Mouse (Mus musculus) gastrocnemius, postnatal 14 days (tissue): ENCODE data around the gene Noto. TPM values are rescaled to one million over a fixed set of nuclear protein-coding genes. Genes with fewer than 3 reads are reported as not detected.

ENCODE experiments used
- DNase-seq: peaks from one replicate; pipeline ENCODE4 v3.0.0; 2021; ENCODE audit warnings: mixed read lengths
- intact Hi-C: fragments of 180-260 bp; cut with DNase I; formaldehyde crosslinking; loops from one replicate; pipeline ENCODE4 v1.15.1; 2025; ENCODE audit warnings: low total_unique reads
- long read RNA-seq, 2 experiments: library from polyadenylated mRNA; stranded (forward); transcript quantifications; one replicate each; pipeline ENCODE4 v2.0.0; 2021
- total RNA-seq, 2 experiments: library from RNA; stranded (reverse); gene quantifications; 2 replicates each; pipeline ENCODE4 v1.2.3; 2021

The Noto gene
- not detected for total RNA-seq
- long read RNA-seq, experiment 1 = 0 reads
- long read RNA-seq, experiment 2 = 0 reads

- intact Hi-C loops = no loop called here
- DNase-seq = no peak
Observed at GRCm38 (mm10) chr6:85423836-85424379, at the start of gene Noto. Gene Noto (plus strand): TSS chr6:85423886.

DNA sequence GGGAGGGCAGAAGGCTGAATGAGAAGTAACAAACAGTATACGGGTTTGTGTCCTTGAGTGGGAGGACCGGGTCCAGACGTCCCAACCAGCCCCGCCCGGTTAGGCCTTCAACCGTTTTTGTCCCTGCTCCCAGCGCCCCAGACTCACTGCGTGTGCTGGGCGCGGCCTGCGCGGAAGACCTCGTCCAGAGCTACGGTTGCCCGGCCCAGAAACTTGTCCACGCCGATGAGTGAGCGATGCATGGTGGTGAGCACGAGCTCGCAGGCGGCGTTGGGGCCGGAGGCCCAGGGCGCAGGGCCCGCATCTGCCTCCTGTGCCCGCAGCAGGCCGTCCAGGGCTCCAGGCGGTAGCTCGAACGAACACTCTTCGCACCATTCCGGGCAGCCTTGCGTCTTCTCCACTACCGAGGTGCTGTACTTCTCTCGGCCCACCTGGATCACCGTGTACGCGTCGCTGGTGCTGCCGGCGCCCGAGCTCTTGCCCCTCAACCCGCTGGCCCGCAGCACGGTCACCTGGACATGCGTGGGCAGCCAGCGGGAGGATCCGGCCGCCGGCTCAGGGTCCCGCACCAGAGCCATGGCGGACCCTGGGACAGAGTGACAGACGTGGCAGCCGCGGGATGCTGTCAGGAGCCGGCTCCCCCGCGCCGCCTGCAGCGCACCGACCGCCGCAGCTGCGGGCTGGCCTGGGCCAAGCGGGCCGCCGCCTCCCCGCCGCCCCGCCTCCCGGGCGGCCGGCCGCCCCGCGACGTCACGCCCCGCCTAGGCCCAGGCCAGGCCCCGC lies 49.5 kb upstream of the Noto start, which contains the start of gene Rab11fip5:
Rab11fip5 (minus strand) TSS at position 684 of the 783 bp plus-strand sequence.
- intact Hi-C loops = no loop called here
- peak; percentile 48 for DNase-seq

DNA sequence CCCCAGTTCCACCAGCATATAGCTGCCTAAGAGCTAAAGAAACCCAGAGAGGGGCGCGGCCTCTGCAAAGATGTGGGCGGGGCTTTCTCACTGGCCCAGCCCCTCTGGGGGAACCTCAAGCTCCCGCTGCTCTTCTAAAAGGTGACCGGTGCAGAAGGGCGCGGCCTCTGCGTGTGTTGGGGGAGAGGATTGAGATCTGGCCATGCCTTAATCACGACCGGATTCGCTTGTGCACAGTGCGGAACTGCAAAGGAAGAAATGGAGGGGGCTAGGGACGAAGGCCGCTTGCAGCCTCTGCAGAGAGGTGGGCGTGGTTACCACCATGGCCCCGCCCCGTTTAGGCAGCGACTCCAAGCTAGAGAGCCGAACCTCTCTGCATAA lies 49.0 kb upstream of the Noto start:
- intact Hi-C loops = no loop called here
- DNase-seq = peak; percentile 97

- no peak for DNase-seq
- intact Hi-C loops = no loop called here
Observed at GRCm38 (mm10) chr6:85377066-85377734, 46.5 kb upstream of the Noto start.

GRCm38 (mm10) chr6:85377876-85378275 lies 45.8 kb upstream of the Noto start:
- DNase-seq = no peak
- intact Hi-C loops = no loop called here

DNA sequence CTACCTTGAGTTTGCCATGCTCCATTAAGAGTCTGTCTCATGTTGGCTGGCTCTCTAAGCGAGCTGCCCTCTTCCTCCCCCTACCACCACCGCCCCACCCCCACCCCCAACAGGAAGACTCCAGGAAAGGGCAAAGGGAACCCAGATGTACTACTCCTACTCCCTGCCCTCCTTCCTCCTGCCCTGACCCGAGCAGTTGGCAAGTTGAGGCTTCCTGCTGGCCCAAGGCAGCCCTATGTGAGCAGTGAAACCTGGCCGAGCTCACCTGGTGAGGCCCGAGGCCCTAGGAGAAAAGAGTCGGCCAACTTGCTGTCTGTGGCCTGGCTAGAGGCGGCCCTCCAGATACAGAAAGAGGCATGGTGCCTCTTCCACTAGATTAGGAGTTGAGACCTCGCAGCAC lies 45.1 kb upstream of the Noto start:
- no peak for DNase-seq
- intact Hi-C loops = no loop called here

GRCm38 (mm10) chr6:85380201-85380900 lies 43.3 kb upstream of the Noto start:
- intact Hi-C loops = no loop called here

DNA sequence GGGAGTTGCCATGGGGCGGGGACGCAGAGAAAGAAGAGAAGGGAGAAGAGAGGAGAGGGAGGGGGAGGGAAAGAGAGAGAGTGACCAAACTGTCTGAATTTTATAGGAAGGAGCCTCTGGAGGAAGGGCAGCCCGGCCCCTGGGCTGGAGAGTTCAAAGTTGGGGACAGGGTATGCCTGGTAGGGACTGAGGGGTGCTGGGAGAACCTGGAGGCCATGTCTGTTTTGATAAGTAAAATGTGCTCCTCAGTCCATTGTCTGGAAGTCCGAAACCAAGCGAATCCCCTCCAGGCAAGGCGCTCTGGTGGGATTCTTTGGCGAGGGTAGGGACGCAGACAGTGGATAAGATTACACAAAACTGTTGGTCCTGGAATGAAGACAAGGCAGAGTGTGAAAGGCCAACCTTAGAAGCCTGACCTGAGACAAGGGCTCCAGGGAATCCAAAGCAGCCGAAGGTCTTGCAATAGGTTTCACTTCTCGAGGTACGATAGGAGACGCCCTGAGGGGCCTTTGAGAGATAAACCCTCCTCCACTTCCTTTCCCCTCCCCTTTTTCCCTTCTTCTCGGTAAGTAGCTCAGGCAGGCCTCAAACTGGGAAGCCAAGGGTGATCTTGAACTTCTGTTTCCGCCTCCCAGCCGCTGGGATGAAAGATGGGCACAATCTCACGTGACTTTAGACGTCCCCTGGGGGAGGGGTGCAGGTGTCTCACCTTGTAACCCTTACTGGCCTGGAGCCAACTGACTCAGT lies 42.6 kb upstream of the Noto start:
- DNase-seq = no peak
- intact Hi-C loops = no loop called here

More at GRCm38 (mm10) chr6:85380201-85380900, 43.3 kb upstream of the Noto start:
- DNase-seq = peak; percentile 75

DNA sequence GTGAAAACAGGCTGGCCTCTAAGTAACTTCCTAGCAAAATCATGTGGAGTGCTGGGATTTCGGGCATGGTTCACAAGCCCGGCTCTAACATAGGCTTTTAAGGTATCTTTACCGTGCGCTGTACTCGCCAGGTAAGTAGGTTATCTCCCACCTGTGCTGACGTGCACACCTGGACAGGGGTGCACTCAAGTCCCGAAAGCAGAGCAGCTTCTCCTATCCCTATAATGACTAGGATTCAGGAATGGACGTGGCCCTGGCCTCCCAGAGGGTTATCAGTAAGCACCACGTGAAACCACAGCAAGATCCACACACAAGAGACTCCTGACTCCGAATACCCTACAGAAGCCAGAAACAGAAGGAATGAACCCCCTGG lies 42.1 kb upstream of the Noto start:
- DNase-seq = no peak
- intact Hi-C loops = no loop called here

- intact Hi-C loops = no loop called here
- no peak for DNase-seq
Observed at GRCm38 (mm10) chr6:85382791-85383190, 40.9 kb upstream of the Noto start.

GRCm38 (mm10) chr6:85388608-85389007 lies 35.1 kb upstream of the Noto start:
- no peak for DNase-seq
- intact Hi-C loops = no loop called here

GRCm38 (mm10) chr6:85391803-85392202 lies 31.9 kb upstream of the Noto start:
- DNase-seq = peak; percentile 62
- intact Hi-C loops = loop anchor here (5.0 to 10.0 kb wide), 2 partner anchors 45 to 127 kb away; no protein-coding TSS in a partner anchor

DNA sequence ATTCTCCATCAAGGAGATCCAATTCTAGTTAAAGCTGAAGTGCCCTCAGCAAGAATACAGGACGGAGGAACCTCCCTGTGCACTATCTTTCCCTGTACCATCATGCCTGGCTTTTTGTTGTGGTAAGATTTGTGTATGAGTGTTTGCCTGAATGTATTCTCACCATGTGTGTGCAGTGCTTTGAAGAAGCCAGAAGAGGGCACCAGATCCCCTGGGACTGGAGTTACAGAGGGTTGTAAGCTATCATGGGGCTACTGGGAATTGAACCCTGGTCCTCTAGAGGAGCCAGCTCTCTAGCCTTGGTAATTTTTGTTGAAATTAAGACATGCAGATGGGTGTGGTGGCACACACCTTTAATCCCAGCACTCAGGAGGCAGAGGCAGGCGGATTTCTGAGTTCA lies 28.3 kb upstream of the Noto start:
- intact Hi-C loops = loop anchor here (5.0 to 10.0 kb wide), 2 partner anchors 131 to 243 kb away; no protein-coding TSS in a partner anchor
- no peak for DNase-seq

GRCm38 (mm10) chr6:85397165-85397564 lies 26.5 kb upstream of the Noto start:
- DNase-seq = no peak
- intact Hi-C loops = loop anchor here (5.0 to 10.0 kb wide), 2 partner anchors 132 to 245 kb away; no protein-coding TSS in a partner anchor

- intact Hi-C loops = loop anchor here (5.0 to 10.0 kb wide), 2 partner anchors 135 to 247 kb away; no protein-coding TSS in a partner anchor
- no peak for DNase-seq
Observed at GRCm38 (mm10) chr6:85399715-85400114, 24.0 kb upstream of the Noto start.

- intact Hi-C loops = no loop called here
Observed at GRCm38 (mm10) chr6:85402613-85403012, 21.1 kb upstream of the Noto start.

DNA sequence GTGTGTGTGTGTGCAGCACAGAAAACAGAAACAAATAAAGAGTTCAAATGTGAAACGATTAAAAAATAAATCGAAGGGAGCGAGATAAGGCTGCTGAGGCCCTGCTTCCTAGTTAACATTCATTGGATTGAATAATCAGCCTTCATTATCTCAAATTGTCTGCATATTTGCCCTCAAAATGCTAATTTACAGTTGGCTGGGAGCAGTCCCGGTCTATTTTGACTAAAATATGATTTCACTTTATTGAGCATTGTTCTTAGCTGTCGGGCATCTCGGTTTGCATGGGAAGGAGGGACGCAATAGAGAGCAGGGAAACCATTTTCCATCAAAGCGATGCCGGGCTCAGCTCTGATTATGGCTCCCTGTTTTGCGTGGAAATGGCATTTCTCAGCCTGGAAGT lies 20.6 kb upstream of the Noto start:
- intact Hi-C loops = no loop called here
- DNase-seq = no peak

More at GRCm38 (mm10) chr6:85402613-85403012, 21.1 kb upstream of the Noto start:
- DNase-seq = no peak

DNA sequence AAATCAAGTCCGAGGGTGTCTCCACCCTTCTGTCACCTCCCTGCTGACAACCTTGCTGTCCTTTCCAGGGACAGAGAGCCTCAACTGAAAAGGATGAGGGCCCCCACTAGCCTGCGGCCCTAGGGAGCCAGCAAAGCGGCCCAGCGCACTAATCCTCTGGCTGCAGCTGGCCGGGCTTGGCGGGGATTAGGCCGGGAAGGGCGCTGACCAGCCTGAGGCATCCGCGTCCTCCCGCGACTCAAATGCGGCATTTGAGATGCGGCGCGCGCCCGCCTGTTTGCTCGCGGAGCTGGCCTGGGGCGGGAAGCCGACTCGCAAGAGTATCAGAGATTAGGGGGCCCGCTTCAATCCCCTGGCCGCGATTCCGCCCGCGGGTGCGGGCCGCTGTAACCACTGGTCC lies 14.7 kb upstream of the Noto start:
- intact Hi-C loops = no loop called here
- peak; percentile 25 for DNase-seq

- intact Hi-C loops = no loop called here
- peak; percentile 49 for DNase-seq
Observed at GRCm38 (mm10) chr6:85410771-85411273, 12.9 kb upstream of the Noto start.
